Mouse (Mus musculus) liver, embryonic 14 days (tissue): ENCODE data around the gene Eno2. TPM values are rescaled to one million over a fixed set of nuclear protein-coding genes. Genes with fewer than 3 reads are reported as not detected.

ENCODE experiments used
- polyA plus RNA-seq: library from polyadenylated mRNA; depleted of rRNA; stranded (reverse); fragments of >200 nt; gene quantifications from 2 replicates; pipeline ENCODE4 v1.2.3, GENCODE M21; 2012; rRNA removed

Gene Eno2
- 0.25 and 0.46 TPM in 2 replicates for polyA plus RNA-seq

DNA sequence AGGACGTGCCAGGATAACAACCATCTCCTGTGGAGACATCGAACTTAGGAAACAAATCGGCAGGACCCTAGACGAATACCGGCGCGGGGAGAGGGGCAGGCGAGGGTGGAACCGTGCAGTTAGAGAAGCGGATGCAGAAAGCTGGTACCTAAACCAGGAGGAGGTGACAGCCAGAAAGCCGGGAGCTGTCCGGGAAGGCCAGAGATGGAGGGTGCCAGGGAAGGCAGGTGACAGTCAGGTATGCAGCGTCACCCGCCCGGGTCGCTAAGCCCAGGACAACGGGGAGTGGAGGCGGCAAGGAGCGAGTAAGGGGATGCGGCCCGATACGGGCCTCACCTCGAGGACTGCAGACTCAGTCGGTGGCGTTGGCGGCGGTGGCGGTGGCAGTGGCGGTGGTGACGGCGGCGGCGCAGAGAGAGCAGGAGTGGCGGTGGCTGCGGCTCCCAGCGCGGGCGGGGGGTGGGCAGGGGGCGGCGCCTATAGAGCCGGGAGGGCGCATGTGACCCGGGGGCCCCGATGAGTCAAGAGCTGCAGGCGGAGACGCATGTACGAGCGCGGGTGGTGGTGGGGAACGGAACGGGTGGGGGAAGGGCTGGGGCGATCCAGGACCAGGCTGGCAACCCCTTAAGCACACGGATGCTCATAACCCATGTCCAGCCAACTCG is at the start of gene Eno2:
Gene Eno2 (minus strand): TSS at position 573 of the 665 bp plus-strand sequence.

DNA sequence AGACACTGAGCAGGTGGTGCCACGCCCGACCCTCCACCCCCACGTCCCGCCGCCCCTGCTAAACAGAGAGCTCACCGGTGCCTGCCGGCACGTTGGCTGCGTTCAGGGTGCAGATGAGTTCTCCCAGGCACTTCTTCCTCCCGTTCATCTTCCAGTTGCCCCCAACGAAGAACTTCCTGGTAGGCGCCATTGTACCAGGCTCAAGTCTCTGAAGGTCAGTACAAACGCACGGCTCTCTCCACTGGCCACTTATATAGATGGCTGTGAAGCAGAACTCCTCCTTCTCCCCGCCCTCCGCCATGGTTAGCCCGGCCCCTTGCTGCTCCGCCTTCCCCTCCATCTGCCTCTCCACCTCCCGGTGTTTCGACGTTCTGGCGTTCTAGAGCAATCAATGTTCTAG is 44.5 kb upstream of the Eno2 start, which contains the start of gene Tpi1:
Gene Tpi1 (minus strand): TSS at position 364 of the 400 bp plus-strand sequence.

DNA sequence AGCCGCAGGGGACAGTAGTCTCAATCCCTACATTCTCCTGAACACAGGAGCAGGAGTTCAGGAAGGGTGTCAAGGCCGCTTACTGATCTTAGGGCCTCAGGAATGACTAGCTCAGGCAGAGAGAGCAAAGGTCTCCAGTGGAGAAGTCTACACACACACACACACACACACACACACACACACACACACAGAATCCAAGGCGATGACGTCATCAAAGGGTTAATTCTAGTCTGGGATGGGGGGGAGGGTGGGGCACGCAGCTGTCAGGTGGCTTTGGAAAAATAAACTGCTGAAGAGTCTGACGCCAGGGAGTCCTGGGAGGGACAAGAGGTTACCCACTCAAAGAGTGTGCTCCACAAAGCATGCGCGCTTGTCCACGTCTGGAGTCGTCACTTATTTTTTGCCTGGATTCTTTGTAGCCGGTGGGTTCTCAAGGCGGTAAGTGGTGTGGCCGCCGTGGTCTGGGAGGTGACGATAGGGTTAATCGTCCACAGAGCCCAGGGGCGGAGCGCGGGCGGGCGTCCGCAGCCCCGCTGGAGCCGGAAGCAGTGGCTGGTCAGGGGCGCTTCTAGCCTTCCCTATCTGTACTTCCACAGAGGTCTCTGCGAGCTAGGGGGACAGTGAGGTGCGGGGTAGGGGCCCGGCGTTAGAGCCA is 39.0 kb upstream of the Eno2 start, which contains the start of gene Spsb2:
Gene Spsb2 (plus strand): TSS at position 304 of the 655 bp plus-strand sequence.

DNA sequence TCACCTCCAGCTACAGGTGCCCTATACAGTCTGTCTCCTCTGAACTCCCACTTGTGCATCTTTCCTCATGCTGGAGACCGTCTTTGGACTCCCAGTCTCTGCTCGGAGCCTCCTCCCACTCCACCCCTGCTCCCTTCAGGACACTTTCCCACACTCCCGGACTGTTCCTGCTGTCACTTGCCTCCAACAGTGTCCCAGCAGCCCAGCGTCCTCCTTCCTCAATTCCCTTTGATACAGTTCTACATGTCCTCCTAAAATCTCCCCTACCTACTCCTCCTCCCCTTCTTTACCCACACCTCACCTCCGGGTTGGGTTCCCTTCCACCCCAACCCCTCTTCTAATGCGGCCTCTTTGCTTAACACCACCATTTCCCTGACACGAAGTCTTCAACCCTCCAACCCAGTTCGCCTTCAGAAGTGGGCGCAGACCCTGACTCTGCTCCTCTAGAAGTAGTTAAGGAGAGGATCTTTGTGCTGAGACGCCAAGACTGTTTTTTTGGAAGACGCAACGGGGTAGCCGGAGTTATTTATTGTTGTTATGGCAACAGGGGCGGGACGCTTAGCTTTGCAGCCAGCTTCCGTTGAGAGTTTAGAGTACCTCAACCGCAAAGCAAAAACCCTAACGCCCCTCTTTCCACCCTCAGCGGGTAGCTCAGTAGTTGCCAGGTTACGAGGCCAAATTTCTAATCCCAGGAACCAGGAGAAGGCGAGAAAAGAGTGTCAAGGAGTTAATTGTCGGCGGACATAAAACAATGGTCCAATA is 9.9 kb upstream of the Eno2 start, which contains the start of gene Lrrc23:
Gene Lrrc23 (minus strand): TSS at position 506 of the 762 bp plus-strand sequence.

DNA sequence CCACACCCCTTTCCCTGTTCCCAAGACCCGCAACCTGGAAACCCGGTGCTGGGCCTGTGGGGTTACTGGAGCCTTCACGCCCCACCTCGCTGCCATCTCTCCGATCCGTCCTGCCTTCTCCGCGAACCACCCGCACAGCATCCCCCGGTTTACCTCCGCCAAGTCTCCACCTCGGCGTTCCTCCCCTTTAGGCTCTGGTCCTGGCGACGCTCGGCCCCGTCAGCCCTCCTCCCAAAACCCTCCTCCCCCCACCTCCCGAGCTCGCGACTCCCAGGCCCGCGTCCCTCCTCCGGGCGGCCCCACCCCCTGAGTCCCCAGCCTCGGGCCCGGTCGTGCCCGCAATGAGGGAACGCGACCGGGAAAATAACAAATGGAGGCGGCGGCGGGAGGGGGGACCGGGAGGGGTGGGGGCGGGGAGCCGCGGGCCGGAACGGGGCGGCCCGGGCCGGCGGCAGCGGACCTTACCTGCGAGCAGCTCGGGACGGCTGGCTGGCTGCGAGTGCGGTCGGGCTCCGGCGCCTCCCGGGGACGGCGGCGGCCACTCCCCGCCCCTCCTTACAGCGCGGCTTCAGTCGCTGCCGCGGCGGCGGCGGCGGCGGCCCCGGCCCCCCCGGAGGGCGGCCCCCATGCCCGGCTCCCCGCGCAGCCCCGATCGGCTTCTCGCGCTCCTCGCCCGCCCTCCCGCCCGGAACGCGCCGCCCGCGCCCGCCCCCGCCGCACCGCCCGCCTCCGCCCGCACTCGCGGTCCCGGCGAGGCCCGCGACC is 13.5 kb downstream of the Eno2 start, which contains the start of the genes Gm45234 and Atn1:
Gene Gm45234 (minus strand): TSS at position 191 of the 765 bp plus-strand sequence.
Gene Atn1 (minus strand): TSS at position 694 of the 765 bp plus-strand sequence.

DNA sequence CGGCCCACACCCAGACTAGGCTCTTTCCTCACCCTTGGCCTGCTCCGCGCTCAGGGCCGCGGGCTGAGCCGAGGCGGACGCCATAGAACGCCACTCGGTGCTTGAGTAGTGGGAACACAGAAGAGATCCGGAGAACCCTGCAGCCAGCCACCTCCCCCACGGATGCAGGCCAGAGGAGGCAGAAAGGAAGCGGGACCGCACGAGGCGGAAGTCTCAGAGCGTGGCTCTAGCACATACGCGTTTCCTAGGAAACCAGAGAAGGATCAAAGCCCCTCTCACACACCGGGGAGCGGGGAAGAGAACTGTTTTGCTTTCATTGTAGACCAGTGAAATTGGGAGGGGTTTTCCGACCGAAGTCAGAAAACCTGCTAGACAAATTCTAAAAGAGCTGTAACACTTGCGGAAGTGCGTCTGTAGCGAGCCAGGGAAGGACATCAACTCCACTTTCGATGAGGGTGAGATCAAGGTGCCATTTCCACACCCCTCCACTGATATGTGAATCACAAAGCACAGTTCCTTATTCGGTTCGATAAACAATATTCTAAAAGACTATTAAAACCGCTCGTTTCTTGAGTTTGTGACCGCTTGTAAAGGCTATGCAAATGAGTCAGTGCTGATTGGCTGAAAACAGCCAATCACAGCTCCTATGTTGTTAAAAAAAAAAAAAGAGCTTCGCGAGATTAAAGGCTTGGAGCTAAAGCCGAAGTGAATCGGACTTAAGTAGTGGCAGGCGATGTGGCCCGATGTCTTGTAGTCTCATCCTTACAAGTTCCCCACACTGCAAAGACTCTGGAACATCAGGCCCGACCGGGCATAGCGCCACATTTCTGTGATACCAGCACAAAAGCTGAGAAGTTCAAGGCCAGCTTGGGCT is 28.3 kb downstream of the Eno2 start, which contains the start of gene Grcc10:
Gene Grcc10 (minus strand): TSS at position 487 of the 874 bp plus-strand sequence.

DNA sequence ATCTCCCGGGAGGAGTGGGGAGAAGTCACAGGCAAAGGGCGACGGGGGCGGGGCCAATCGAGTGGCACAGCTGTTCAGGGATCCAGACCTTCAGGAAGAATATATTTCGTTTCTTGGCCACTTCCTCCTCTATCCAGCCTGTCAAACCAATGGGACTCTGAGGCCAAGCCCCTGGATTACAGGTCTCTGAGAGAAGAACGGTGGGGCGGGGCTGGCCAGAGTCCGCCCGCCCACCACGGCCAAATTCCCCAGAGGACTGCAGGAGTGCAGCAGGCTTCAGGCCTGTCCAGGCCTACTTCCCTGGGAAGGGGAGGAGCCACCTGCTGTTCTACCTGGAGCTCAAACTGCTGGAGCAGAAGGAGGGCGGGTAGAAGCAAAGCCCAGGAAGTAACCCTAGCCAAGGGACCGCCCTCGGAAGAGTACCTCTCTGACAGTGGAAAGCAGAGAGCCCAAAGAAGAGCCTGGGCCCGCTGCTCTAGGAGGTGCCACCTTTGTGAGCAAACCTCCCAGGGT is 30.9 kb downstream of the Eno2 start, which contains the start of gene Ptpn6:
Gene Ptpn6 (minus strand): TSS at position 204 of the 513 bp plus-strand sequence.

DNA sequence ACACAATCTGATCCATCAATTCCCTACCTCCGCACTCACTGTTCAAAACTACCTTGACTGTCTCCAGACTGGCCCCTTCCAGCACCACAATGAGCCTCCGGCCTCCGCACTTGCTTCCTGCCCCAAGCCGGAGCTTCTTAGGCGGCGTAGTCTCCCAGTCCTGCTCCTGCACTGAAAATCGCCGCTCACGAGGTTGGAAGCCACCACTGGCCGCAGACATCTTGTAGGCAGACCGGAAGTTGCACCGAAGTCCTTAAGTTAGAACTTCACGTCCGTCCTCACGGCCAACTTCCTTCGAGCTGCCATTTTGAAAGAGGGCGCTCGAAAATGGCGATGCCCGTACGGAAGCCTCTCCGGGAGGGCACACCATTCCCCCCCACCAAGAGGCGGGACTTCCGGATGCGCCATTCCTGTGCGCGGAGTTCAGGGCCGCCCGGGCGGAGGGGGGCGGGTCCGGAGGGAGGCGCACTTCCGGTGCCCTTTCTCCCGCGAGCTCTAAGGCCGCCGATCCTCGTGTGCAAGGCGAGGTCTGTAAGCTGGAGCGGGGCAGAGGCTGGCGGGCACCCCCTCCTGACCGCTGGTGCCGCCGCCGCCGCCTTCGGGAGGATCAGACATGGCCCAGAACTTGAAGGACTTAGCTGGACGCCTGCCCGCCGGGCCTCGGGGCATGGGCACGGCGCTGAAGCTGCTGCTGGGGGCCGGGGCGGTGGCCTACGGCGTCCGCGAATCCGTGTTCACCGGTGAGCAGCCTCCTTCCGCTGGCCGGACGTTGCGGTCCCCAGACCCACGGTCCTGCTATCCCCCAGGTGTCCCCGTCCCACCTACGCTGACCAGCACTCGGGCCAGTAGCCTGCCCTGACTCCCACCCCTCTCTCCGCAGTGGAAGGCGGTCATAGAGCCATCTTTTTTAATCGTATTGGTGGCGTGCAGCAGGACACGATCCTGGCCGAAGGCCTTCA is 57.4 kb downstream of the Eno2 start, which contains the start of the genes Emg1 and Phb2:
Gene Emg1 (minus strand): TSS at position 355 of the 959 bp plus-strand sequence.
Gene Phb2 (plus strand): TSS at position 513 of the 959 bp plus-strand sequence.

Other genes starting within 250 kb of the Eno2 start
- 39.2 and 48.1 TPM in 2 replicates for gene C1s1, start 227.3 kb downstream of the Eno2 start, polyA plus RNA-seq
- not detected in 2 replicates for gene C1rb, start 199.4 kb downstream of the Eno2 start, polyA plus RNA-seq
- gene C1s2, start 133.6 kb downstream of the Eno2 start, polyA plus RNA-seq, result 0.01 and 0.02 TPM in 2 replicates
- gene Lpcat3, start 106.6 kb downstream of the Eno2 start, polyA plus RNA-seq, result 57.0 and 65.6 TPM in 2 replicates
- 106 and 121 TPM in 2 replicates for gene Emg1, start 57.5 kb downstream of the Eno2 start, polyA plus RNA-seq
- gene Phb2, start 57.3 kb downstream of the Eno2 start, polyA plus RNA-seq, result 117 and 139 TPM in 2 replicates
- gene Ptpn6, start 31.0 kb downstream of the Eno2 start, polyA plus RNA-seq, result 16.4 and 20.0 TPM in 2 replicates
- gene Grcc10, start 28.3 kb downstream of the Eno2 start, polyA plus RNA-seq, result 40.8 and 45.6 TPM in 2 replicates
- not detected in 2 replicates for gene Gm45234, start 13.7 kb downstream of the Eno2 start, polyA plus RNA-seq
- 2.4 and 3.2 TPM in 2 replicates for gene Atn1, start 13.1 kb downstream of the Eno2 start, polyA plus RNA-seq
- gene Lrrc23, start 10.1 kb upstream of the Eno2 start, polyA plus RNA-seq, result 0.06 TPM in 1 of 2 replicates, not detected in the other
- 4.4 and 5.3 TPM in 2 replicates for gene Spsb2, start 39.0 kb upstream of the Eno2 start, polyA plus RNA-seq
- 274 and 318 TPM in 2 replicates for gene Tpi1, start 44.6 kb upstream of the Eno2 start, polyA plus RNA-seq
- 26.5 and 29.8 TPM in 2 replicates for gene Usp5, start 59.8 kb upstream of the Eno2 start, polyA plus RNA-seq
- 120 and 156 TPM in 2 replicates for gene Cdca3, start 59.9 kb upstream of the Eno2 start, polyA plus RNA-seq
- 0.09 TPM in 1 of 2 replicates, not detected in the other for gene Gnb3, start 70.6 kb upstream of the Eno2 start, polyA plus RNA-seq
- 2.9 and 4.2 TPM in 2 replicates for gene P3h3, start 88.1 kb upstream of the Eno2 start, polyA plus RNA-seq
- gene Gpr162, start 94.3 kb upstream of the Eno2 start, polyA plus RNA-seq, result 0.03 and 0.08 TPM in 2 replicates
- 0.05 and 0.08 TPM in 2 replicates for gene Cd4, start 118.5 kb upstream of the Eno2 start, polyA plus RNA-seq
- gene Lag3, start 142.0 kb upstream of the Eno2 start, polyA plus RNA-seq, result 0.09 and 0.11 TPM in 2 replicates
- 107 and 113 TPM in 2 replicates for gene Ptms, start 150.4 kb upstream of the Eno2 start, polyA plus RNA-seq
- gene Mlf2, start 161.7 kb upstream of the Eno2 start, polyA plus RNA-seq, result 79.5 and 83.4 TPM in 2 replicates
- gene Cops7a, start 195.9 kb upstream of the Eno2 start, polyA plus RNA-seq, result 48.8 and 56.1 TPM in 2 replicates
- 0.03 TPM in 2 replicates for gene Pianp, start 227.0 kb upstream of the Eno2 start, polyA plus RNA-seq
- 18.1 and 21.6 TPM in 2 replicates for gene Zfp384, start 239.5 kb upstream of the Eno2 start, polyA plus RNA-seq